Mouse (Mus musculus): ENCODE results near the gene Syt8.

- TF ChIP-seq CTCF (IDR thresholded peaks at IDR 0.05; ENCODE audit: low read depth, low read length) = no peak
- no peak for TF ChIP-seq POLR2A (IDR thresholded peaks at IDR 0.05; ENCODE audit: insufficient read depth, low read length)
Measured at GRCm38 (mm10) chr7:142459299-142459691, 24.6 kb downstream of the Syt8 start.

Data from ES-Bruce4 (cell line).